Mouse (Mus musculus): ENCODE data around the gene 1700016D06Rik.

DNA sequence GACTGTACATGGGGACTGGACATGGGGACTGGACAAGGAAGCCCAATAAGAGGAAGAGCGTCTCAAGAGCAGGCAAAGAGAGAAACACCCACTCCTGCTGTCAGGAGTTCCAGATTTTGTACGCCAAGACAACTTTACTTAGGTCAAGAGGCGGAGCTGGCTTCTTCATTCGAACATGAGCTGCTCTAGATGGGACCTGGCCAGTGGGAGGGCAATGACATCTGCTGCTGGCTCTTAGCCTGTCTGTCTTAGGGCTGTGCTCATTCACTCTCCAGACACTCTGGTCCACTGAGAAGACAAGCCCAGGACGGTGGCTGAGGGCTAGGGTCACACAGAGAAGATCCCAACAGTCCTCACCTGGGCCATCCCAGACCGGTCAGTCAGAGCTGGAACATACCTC, 36.2 kb upstream of the 1700016D06Rik start:
- TF ChIP-seq POLR2A (IDR thresholded peaks at IDR 0.05; ENCODE audit: low read depth, low read length), result no peak
- no peak for TF ChIP-seq CTCF (IDR thresholded peaks at IDR 0.05; ENCODE audit: borderline replicate concordance, insufficient read depth, low read length)
